Mouse (Mus musculus) stomach, postnatal 0 days (tissue): ENCODE measurements at regions not wholly inside any gene's neighbourhood (a gene's known extent, or its start where the extent isn't known, plus 50 kb on each side); places are given as distances from the start of the nearest gene placed in this dataset.

Source experiments
- CTCF ChIP-seq: IDR thresholded peaks from 2 replicates; pipeline ENCODE4 v1.5.1; 2016; ENCODE audit warnings: antibody characterized with exemption, low read depth, mild to moderate bottlenecking, moderate library complexity
- EP300 ChIP-seq: optimal IDR thresholded peaks from 2 replicates; pipeline ENCODE3; 2016; ENCODE audit warnings: antibody characterized with exemption

- TF ChIP-seq CTCF: no peak
- TF ChIP-seq EP300: no peak
Measured at GRCm38 (mm10) chr10:91426584-91426983, 245.5 kb upstream of the Tmpo start.
